ENCODE assay signal across 31 mouse cellular contexts in the genomic region with DNA sequence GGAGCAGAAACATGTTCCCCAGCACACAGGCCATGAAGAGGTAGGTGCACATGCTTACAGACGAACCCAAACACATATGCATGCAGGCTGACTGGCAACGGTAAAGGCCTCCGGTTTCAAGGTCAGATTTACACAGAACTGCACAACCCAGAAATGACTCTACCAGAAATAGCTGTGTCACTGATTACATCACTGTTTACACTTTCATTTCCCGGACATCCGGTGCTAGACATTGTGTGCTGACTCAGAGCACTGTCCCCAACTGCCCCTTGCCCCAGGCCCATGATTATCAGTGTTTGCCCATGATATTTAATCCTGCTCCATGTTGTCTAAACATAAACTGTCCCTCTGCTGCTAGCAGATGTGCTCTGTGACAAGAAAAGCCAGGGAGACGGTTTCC. TPM values are rescaled to one million over a fixed set of nuclear protein-coding genes. Genes with fewer than 3 reads are reported as not detected.
DNase-seq lines count a peak whose midpoint lies in the region; ATAC-seq lines count a peak whose summit lies in the region.
"Had no signal": no experiment of that assay in that cellular context is flagged by ENCODE, and none has a peak within 500 bp of the region (broad histone marks: within the 10 kb centered on the region; RNA-seq: fewer than 3 reads in every experiment).

No protein-coding gene starts in this region.

- peak; percentile 60; the same call in 1 of the 2 replicates for ATAC-seq in liver, embryonic 13.5 days (ENCODE audit: low read depth)
- 0 out of 2 replicates have a peak, but pooled peaks have one; percentile 39 for ATAC-seq in stomach, embryonic 15.5 days (ENCODE audit: insufficient read depth, low FRiP score, low read depth)
- ATAC-seq: forebrain, embryonic 16.5 days; inflammation-experienced regulatory T-cells, adult 6 months; midbrain, embryonic 15.5 days; Patski had no signal

- H3K27ac ChIP-seq in liver, embryonic 13.5 days = no peak overlapping the region
- no peak overlapping the region for H3K27ac ChIP-seq in stomach, embryonic 15.5 days
- H3K27ac ChIP-seq: embryonic facial prominence, embryonic 10.5 days; heart, adult 2 months; hindbrain, embryonic 14.5 days; limb, embryonic 12.5 days; lung, embryonic 15.5 days; midbrain, embryonic 15.5 days; neural tube, embryonic 13.5 days had no signal

- H3K27me3 ChIP-seq in liver, embryonic 13.5 days = no peaks in the 10 kb centered on the region
- H3K27me3 ChIP-seq in stomach, embryonic 15.5 days (replicated peaks) = no peaks in the 10 kb centered on the region
- H3K27me3 ChIP-seq: limb, embryonic 12.5 days; lung, embryonic 15.5 days; midbrain, embryonic 15.5 days; neural tube, embryonic 13.5 days; Patski had no signal

- H3K9me3 ChIP-seq in liver, embryonic 13.5 days (replicated peaks) = no peaks in the 10 kb centered on the region
- no peaks in the 10 kb centered on the region for H3K9me3 ChIP-seq in stomach, embryonic 15.5 days
- H3K9me3 ChIP-seq: embryonic facial prominence, embryonic 10.5 days; limb, embryonic 12.5 days; lung, embryonic 15.5 days; midbrain, embryonic 15.5 days; neural tube, embryonic 13.5 days had no signal

- H3K4me3 ChIP-seq in liver, embryonic 13.5 days (replicated peaks) = no peak overlapping the region
- H3K4me3 ChIP-seq in stomach, embryonic 15.5 days (replicated peaks) = no peak overlapping the region
- H3K4me3 ChIP-seq: embryonic facial prominence, embryonic 10.5 days; heart, adult 2 months; limb, embryonic 12.5 days; lung, embryonic 15.5 days; midbrain, embryonic 15.5 days; myocyte; neural tube, embryonic 13.5 days had no signal

- 45% methylated on average over 6 of the region's 6 CpGs for WGBS in liver, embryonic 13.5 days (ENCODE audit: insufficient replicate concordance)
- WGBS in stomach, embryonic 15.5 days = 28% methylated on average over 6 of the region's 6 CpGs

- no peaks in the 10 kb centered on the region for H3K4me1 ChIP-seq in liver, embryonic 13.5 days (replicated peaks)
- no peaks in the 10 kb centered on the region for H3K4me1 ChIP-seq in stomach, embryonic 15.5 days
- H3K4me1 ChIP-seq: embryonic facial prominence, embryonic 10.5 days; limb, embryonic 12.5 days; lung, embryonic 15.5 days; midbrain, embryonic 15.5 days; neural tube, embryonic 13.5 days had no signal

- H3K9ac ChIP-seq in liver, embryonic 13.5 days = no peak overlapping the region
- no peak overlapping the region for H3K9ac ChIP-seq in stomach, embryonic 15.5 days
- H3K9ac ChIP-seq: hindbrain, embryonic 14.5 days; limb, embryonic 12.5 days; lung, embryonic 15.5 days; midbrain, embryonic 15.5 days; neural tube, embryonic 13.5 days had no signal

- H3K4me2 ChIP-seq in liver, embryonic 13.5 days = no peak overlapping the region
- H3K4me2 ChIP-seq in stomach, embryonic 15.5 days = no peak overlapping the region
- H3K4me2 ChIP-seq: hindbrain, embryonic 14.5 days; limb, embryonic 12.5 days; lung, embryonic 15.5 days; midbrain, embryonic 15.5 days; neural tube, embryonic 13.5 days had no signal

- H3K36me3 ChIP-seq in liver, embryonic 13.5 days = no peaks in the 10 kb centered on the region
- H3K36me3 ChIP-seq in stomach, embryonic 15.5 days = no peaks in the 10 kb centered on the region
- H3K36me3 ChIP-seq: embryonic facial prominence, embryonic 10.5 days; G1E; limb, embryonic 12.5 days; lung, embryonic 15.5 days; midbrain, embryonic 15.5 days; neural tube, embryonic 13.5 days had no signal

- peak; percentile 88 for DNase-seq in heart, adult 11 months
- no peak for DNase-seq in heart, adult 8-10 months (ENCODE audit: low spot score)
- peak; percentile 5 for DNase-seq in 3T3-L1 (ENCODE audit: low read depth, low spot score)
- DNase-seq in liver, embryonic 13.5 days = no peak
- DNase-seq in testis, postnatal 10 days (ENCODE audit: low spot score) = no peak
- DNase-seq in left cerebral cortex, adult 11 months (ENCODE audit: low spot score) = no peak
- DNase-seq in left cerebral cortex, adult 18-20 months (ENCODE audit: low spot score in 2 of 2) = no peak
- DNase-seq: adrenal gland, adult 8-10 months; cerebellum, adult 11-12 months; cerebellum, postnatal 10 days; gastrocnemius, postnatal 14 days; heart, adult 2 months; heart, postnatal 4 days; kidney, adult 8-10 months; kidney, postnatal 10 days; lung, postnatal 4 days; right cerebral cortex, postnatal 14 days; thymus, adult 2 months had no signal

RNA-seq across cellular contexts. Expression of a gene that starts 32.2 kb away (rescaled TPM):
- under 1 TPM; 0.43 to 0.75 (median 0.61) TPM for total RNA-seq in heart, adult 8-10 months (2022)
- 0.57 and 0.58 TPM in 2 replicates for polyA plus RNA-seq in liver, embryonic 13.5 days (2015; fragmentation: Nextera tagmentation; extraction: Ambion mirVana)
- 2.3 and 2.5 TPM in 2 replicates for polyA plus RNA-seq in stomach, embryonic 15.5 days (2015; fragmentation: Nextera tagmentation; extraction: Ambion mirVana)
- 10 to 100 TPM; 16.6 to 17.8 TPM for total RNA-seq in left cerebral cortex, adult 18-20 months (2021)
- total RNA-seq: megakaryocyte-erythroid progenitor cell, adult 5-6 weeks had no signal
- polyA plus RNA-seq: G1E had no signal

Comparison
In these comparisons a context has a peak if more than half of its experiments do, and no peak if none do; other contexts are left out.
1. DNase-seq: peak in heart, adult 11 months (single experiment) and 3T3-L1 (single experiment); none in heart, adult 8-10 months (single experiment), liver, embryonic 13.5 days (single experiment), testis, postnatal 10 days (single experiment), left cerebral cortex, adult 11 months (single experiment) and left cerebral cortex, adult 18-20 months (0 of 2).
2. RNA of a gene that starts 32.2 kb away (total RNA-seq): 16.6 to 17.8 TPM in left cerebral cortex, adult 18-20 months; 0.43 to 0.75 TPM in heart, adult 8-10 months; every median in the first group is over 10 times any median in the second.